Mouse (Mus musculus) MEL (cell line): ENCODE results near the gene Slc39a13. TPM values are rescaled to one million over a fixed set of nuclear protein-coding genes. Genes with fewer than 3 reads are reported as not detected.

Source experiments
- DNase-seq: peaks from one replicate; pipeline ENCODE4 v3.0.0; 2011; ENCODE audit warnings: low read depth, low spot score
- H3K27ac ChIP-seq: 2 replicates; pipeline ENCODE4 v1.5.1; 2012; ENCODE audit warnings: low read depth, mild to moderate bottlenecking, control low read depth, low read length, moderate library complexity; ENCODE audit not compliant: control insufficient read depth
- H3K27me3 ChIP-seq, 2 experiments: fragments of 150-350 bp in 1 of 2; sonication (generic) in 1 of 2; 2 replicates each; pipeline ENCODE4 v1.6.1; 2012; ENCODE audit warnings: low read length in 2 of 2, mild to moderate bottlenecking in 2 of 2, improper control_type of control experiment in 1 of 2, moderate library complexity in 1 of 2; ENCODE audit not compliant: insufficient read depth in 2 of 2, control insufficient read depth in 1 of 2
- H3K36me3 ChIP-seq, 2 experiments: 2 replicates each; pipeline ENCODE4 v1.6.1; 2012 to 2014; ENCODE audit warnings: low read length in 2 of 2, improper control_type of control experiment in 1 of 2, inconsistent platforms in 1 of 2, mild to moderate bottlenecking in 1 of 2; ENCODE audit not compliant: insufficient read depth in 2 of 2, control insufficient read depth in 1 of 2
- H3K4me1 ChIP-seq, 2 experiments: fragments of 150-350 bp in 1 of 2; sonication (generic) in 1 of 2; 2 replicates each; pipeline ENCODE4 v1.6.1; 2012; ENCODE audit warnings: low read length in 2 of 2, improper control_type of control experiment in 1 of 2, mild to moderate bottlenecking in 1 of 2; ENCODE audit not compliant: insufficient read depth in 2 of 2, control insufficient read depth in 1 of 2
- H3K4me3 ChIP-seq, 2 experiments: fragments of 150-350 bp in 1 of 2; sonication (generic) in 1 of 2; 2 replicates each; pipeline ENCODE4 v1.5.1; 2012; ENCODE audit warnings: low read depth in 2 of 2, low read length in 2 of 2, mild to moderate bottlenecking in 2 of 2, moderate library complexity in 2 of 2, control low read depth in 1 of 2, improper control_type of control experiment in 1 of 2; ENCODE audit not compliant: control insufficient read depth in 1 of 2, insufficient read depth in 1 of 2
- H3K79me2 ChIP-seq: 2 replicates; pipeline ENCODE4 v1.6.1; 2012; ENCODE audit warnings: mild to moderate bottlenecking, low read length, moderate library complexity; ENCODE audit not compliant: control insufficient read depth, poor library complexity, insufficient read depth
- H3K9ac ChIP-seq: 2 replicates; pipeline ENCODE4 v1.6.1; 2012; ENCODE audit warnings: low read depth, mild to moderate bottlenecking, control low read depth, low read length, moderate library complexity; ENCODE audit not compliant: control insufficient read depth, poor library complexity, severe bottlenecking
- H3K9me3 ChIP-seq: fragments of 150-350 bp; sonication (generic); replicated peaks from 2 replicates; pipeline ENCODE4 v1.6.1; 2012; ENCODE audit warnings: mild to moderate bottlenecking, low read length, improper control_type of control experiment, moderate library complexity; ENCODE audit not compliant: insufficient read depth
- BHLHE40 ChIP-seq: IDR thresholded peaks from 2 replicates; pipeline ENCODE4 v1.6.1; 2012; ENCODE audit warnings: low read depth, mild to moderate bottlenecking, inconsistent platforms, low read length, improper control_type of control experiment, borderline replicate concordance
- CHD2 ChIP-seq: IDR thresholded peaks from 2 replicates; pipeline ENCODE4 v1.6.1; 2011; ENCODE audit warnings: low read length, improper control_type of control experiment
- CTCF ChIP-seq, 3 experiments: IDR thresholded peaks in 2 of 3; conservative IDR thresholded peaks in 1 of 3; 2 replicates each; pipeline ENCODE4 v1.5.1; 2011 to 2012; ENCODE audit warnings: low read length in 3 of 3, low read depth in 2 of 3, mild to moderate bottlenecking in 2 of 3, improper control_type of control experiment in 1 of 3, inconsistent platforms in 1 of 3, mixed read lengths in 1 of 3, moderate library complexity in 1 of 3; ENCODE audit not compliant: control insufficient read depth in 1 of 3, insufficient read depth in 1 of 3, poor library complexity in 1 of 3, severe bottlenecking in 1 of 3
- ELF1 ChIP-seq: IDR thresholded peaks from 2 replicates; pipeline ENCODE4 v1.6.1; 2014; ENCODE audit warnings: low read depth, mild to moderate bottlenecking, inconsistent platforms, low read length, improper control_type of control experiment, moderate library complexity
- EP300 ChIP-seq, 2 experiments: IDR thresholded peaks; 2 replicates each; pipeline ENCODE4 v1.6.1; 2011; ENCODE audit warnings: improper control_type of control experiment in 2 of 2, low read length in 2 of 2, low read depth in 1 of 2, mild to moderate bottlenecking in 1 of 2
- ETS1 ChIP-seq: IDR thresholded peaks from 2 replicates; pipeline ENCODE4 v1.6.1; 2012; ENCODE audit warnings: low read depth, mild to moderate bottlenecking, inconsistent platforms, low read length, improper control_type of control experiment, moderate library complexity
- GABPA ChIP-seq: IDR thresholded peaks from 2 replicates; pipeline ENCODE4 v1.6.1; 2012; ENCODE audit warnings: low read depth, mild to moderate bottlenecking, inconsistent platforms, low read length, improper control_type of control experiment, moderate library complexity
- JUND ChIP-seq: IDR thresholded peaks from 2 replicates; pipeline ENCODE4 v1.6.1; 2011; ENCODE audit warnings: low read depth, mild to moderate bottlenecking, improper control_type of control experiment, low read length
- KAT2A ChIP-seq: conservative IDR thresholded peaks from 2 replicates; pipeline ENCODE4 v1.6.1; 2012; ENCODE audit warnings: low read depth, low read length, improper control_type of control experiment, inconsistent platforms
- MAX ChIP-seq: IDR thresholded peaks from 2 replicates; pipeline ENCODE4 v1.6.1; 2011; ENCODE audit warnings: low read length, improper control_type of control experiment
- MAZ ChIP-seq: IDR thresholded peaks from 2 replicates; pipeline ENCODE4 v1.6.1; 2012; ENCODE audit warnings: low read depth, mild to moderate bottlenecking, inconsistent platforms, low read length, improper control_type of control experiment
- MYB ChIP-seq: IDR thresholded peaks from 2 replicates; pipeline ENCODE4 v1.6.1; 2011; ENCODE audit warnings: mild to moderate bottlenecking, low read depth, low read length, improper control_type of control experiment
- NELFE ChIP-seq: IDR thresholded peaks from 2 replicates; pipeline ENCODE4 v1.6.1; 2011; ENCODE audit warnings: low read depth, low read length, improper control_type of control experiment
- POLR2A ChIP-seq, 2 experiments: IDR thresholded peaks; 2 replicates each; pipeline ENCODE4 v1.6.1; 2011 to 2012; ENCODE audit warnings: low read length in 2 of 2, mild to moderate bottlenecking in 2 of 2, control low read depth in 1 of 2, improper control_type of control experiment in 1 of 2, low read depth in 1 of 2, moderate library complexity in 1 of 2; ENCODE audit not compliant: control insufficient read depth in 1 of 2, insufficient read depth in 1 of 2, poor library complexity in 1 of 2
- POLR2AphosphoS5 ChIP-seq: IDR thresholded peaks from 2 replicates; pipeline ENCODE4 v1.6.1; 2012; ENCODE audit warnings: low read depth, borderline replicate concordance, mild to moderate bottlenecking, inconsistent platforms, low read length, moderate library complexity, mixed read lengths
- RAD21 ChIP-seq: IDR thresholded peaks from 2 replicates; pipeline ENCODE4 v1.6.1; 2011; ENCODE audit warnings: mild to moderate bottlenecking, low read depth, low read length, improper control_type of control experiment
- RCOR1 ChIP-seq: IDR thresholded peaks from 2 replicates; pipeline ENCODE4 v1.6.1; 2012; ENCODE audit warnings: low read depth, mild to moderate bottlenecking, inconsistent platforms, low read length, improper control_type of control experiment
- SIN3A ChIP-seq: IDR thresholded peaks from 2 replicates; pipeline ENCODE4 v1.6.1; 2012; ENCODE audit warnings: low read length, improper control_type of control experiment, inconsistent platforms
- TAL1 ChIP-seq: IDR thresholded peaks from 2 replicates; pipeline ENCODE4 v1.6.1; 2012; ENCODE audit warnings: mild to moderate bottlenecking, inconsistent platforms, low read length, moderate library complexity, mixed read lengths
- TBP ChIP-seq: IDR thresholded peaks from 2 replicates; pipeline ENCODE4 v1.8.0; 2011; ENCODE audit warnings: low read depth, low read length, improper control_type of control experiment
- UBTF ChIP-seq: IDR thresholded peaks from 2 replicates; pipeline ENCODE4 v1.6.1; 2012; ENCODE audit warnings: low read depth, mild to moderate bottlenecking, inconsistent platforms, low read length, improper control_type of control experiment, moderate library complexity, borderline replicate concordance; ENCODE audit not compliant: insufficient read depth
- USF1 ChIP-seq: IDR thresholded peaks from 2 replicates; pipeline ENCODE4 v1.6.1; 2014; ENCODE audit warnings: low read depth, mild to moderate bottlenecking, inconsistent platforms, low read length, improper control_type of control experiment, moderate library complexity
- ZC3H11A ChIP-seq: IDR thresholded peaks from 2 replicates; pipeline ENCODE4 v1.6.1; 2012; ENCODE audit warnings: low read depth, mild to moderate bottlenecking, inconsistent platforms, low read length, improper control_type of control experiment
- ZKSCAN1 ChIP-seq: IDR thresholded peaks from 2 replicates; pipeline ENCODE4 v1.6.1; 2012; ENCODE audit warnings: low read depth, mild to moderate bottlenecking, inconsistent platforms, low read length, improper control_type of control experiment, moderate library complexity
- ZMIZ1 ChIP-seq: IDR thresholded peaks from 2 replicates; pipeline ENCODE4 v1.6.1; 2012; ENCODE audit warnings: low read depth, mild to moderate bottlenecking, inconsistent platforms, low read length, improper control_type of control experiment, moderate library complexity
- ZNF384 ChIP-seq: IDR thresholded peaks from 2 replicates; pipeline ENCODE4 v1.6.1; 2012; ENCODE audit warnings: low read depth, mild to moderate bottlenecking, inconsistent platforms, low read length, improper control_type of control experiment
- polyA plus RNA-seq, 2 experiments: library from polyadenylated mRNA; stranded (reverse) in 1 of 2; unstranded in 1 of 2; fragments of >175 nt in 1 of 2; fragments of >200 nt in 1 of 2; gene quantifications; 2 replicates each; pipeline versions ENCODE4 v1.2.1 to v1.2.4; 2012; ENCODE audit warnings: low replicate concordance in 2 of 2, low read depth in 1 of 2; ENCODE audit not compliant: insufficient read length in 2 of 2, insufficient read depth in 1 of 2, missing spikeins in 1 of 2
- total RNA-seq: library from RNA; depleted of rRNA; stranded (reverse); fragments of 300-350 nt; gene quantifications from 2 replicates; pipeline ENCODE4 v1.2.3, GENCODE M21; 2012

The Slc39a13 gene
- total and polyA plus RNA-seq, 3 experiments: 9.4 to 19.1 TPM; not detected in 1

DNA sequence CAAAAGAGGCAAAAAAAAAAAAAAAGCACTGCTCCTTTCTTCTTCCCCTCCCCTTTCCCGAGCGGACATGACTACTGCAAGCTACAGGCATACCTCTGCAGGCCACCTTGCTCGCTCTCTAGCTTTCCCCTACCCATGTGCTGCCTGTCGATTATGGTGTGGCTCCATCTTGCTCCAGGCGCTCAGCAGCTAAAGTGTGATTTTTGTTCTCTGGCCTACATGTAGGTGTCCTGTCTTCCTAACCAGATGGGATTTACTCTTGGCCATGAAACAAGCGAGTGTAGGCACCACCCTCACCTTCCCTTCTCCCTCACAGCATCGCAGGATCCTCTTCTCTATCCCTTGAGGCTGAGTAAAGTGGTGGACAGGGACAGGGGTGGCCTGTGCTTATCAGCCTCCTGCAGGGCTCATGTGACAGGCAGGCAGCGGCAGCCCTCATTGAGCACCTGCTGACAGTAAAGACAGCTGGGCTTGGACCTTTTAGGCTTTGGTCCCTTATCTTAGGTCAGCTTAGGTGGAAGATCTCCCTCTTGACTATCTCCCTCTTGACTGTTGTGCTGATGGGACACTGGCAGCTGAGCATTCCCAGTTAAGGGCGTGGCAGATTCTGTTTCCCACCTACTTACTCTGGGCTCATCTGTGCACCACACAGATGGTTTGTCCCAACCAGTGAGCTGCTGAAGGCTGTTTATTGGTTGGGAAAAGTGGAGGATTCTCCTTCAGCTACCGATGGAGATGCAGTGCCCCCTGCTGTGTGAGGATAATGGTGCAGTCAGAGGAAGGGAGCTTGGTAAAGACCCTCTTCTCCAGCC is 9.5 kb downstream of the Slc39a13 start (continued):
- no peak for TF ChIP-seq ZKSCAN1
- TF ChIP-seq GABPA: no peak
- TF ChIP-seq USF1: peak; percentile 42; the same call in 1 of the 2 replicates
- 0 out of 4 replicates have a peak, but pooled peaks of 1 of the 2 experiments have one; percentile 15 for TF ChIP-seq EP300 (IDR thresholded peaks at IDR 0.05; ENCODE audit: low read depth in 1 of 2, low read length in 2 of 2)
- no peak for TF ChIP-seq POLR2AphosphoS5
- TF ChIP-seq CTCF (IDR thresholded peaks at IDR 0.05 in 2 of 3, conservative IDR thresholded peaks at IDR 0.05 in 1 of 3; ENCODE audit: control insufficient read depth in 1 of 3, insufficient read depth in 1 of 3, low read depth in 2 of 3, low read length in 3 of 3, poor library complexity in 1 of 3, severe bottlenecking in 1 of 3): peak; percentile 48 to 71 (median 51)
- TF ChIP-seq UBTF: no peak
- peak; percentile 42 for TF ChIP-seq RAD21
- 0 out of 2 replicates have a peak, but pooled peaks have one; percentile 18 for TF ChIP-seq ZC3H11A
- no peak for TF ChIP-seq MAX
- TF ChIP-seq MAZ: no peak
- TF ChIP-seq CHD2: no peak
- TF ChIP-seq POLR2A (IDR thresholded peaks at IDR 0.05; ENCODE audit: control insufficient read depth in 1 of 2, insufficient read depth in 1 of 2, low read depth in 1 of 2, low read length in 2 of 2, poor library complexity in 1 of 2): peak in 1 of 2 experiments; percentile 18; a peak in 1 of 4 replicates

- Histone ChIP-seq H3K4me1 (peaks cover 0 to 3% of the 10 kb centered on the region in 2 experiments; a peak in 1 of 4 replicates), H3K27ac (no peak overlapping the region), H3K79me2 (peaks cover 10% of the 10 kb centered on the region), H3K9me3 (no peaks in the 10 kb centered on the region), H3K36me3 (peaks cover 2% of the 10 kb centered on the region in 2 experiments; a peak in 3 of 4 replicates), H3K4me3 (no peak overlapping the region), H3K27me3 (no peaks in the 10 kb centered on the region), H3K9ac (no peak overlapping the region)
- TF ChIP-seq ZNF384: no peak
- TF ChIP-seq JUND: no peak
- TF ChIP-seq RAD21: no peak
- TF ChIP-seq POLR2A (IDR thresholded peaks at IDR 0.05; ENCODE audit: control insufficient read depth in 1 of 2, insufficient read depth in 1 of 2, low read depth in 1 of 2, low read length in 2 of 2, poor library complexity in 1 of 2): peak in 1 of 2 experiments; percentile 1; a peak in 1 of 4 replicates
- TF ChIP-seq BHLHE40: no peak
- DNase-seq: no peak
Observed at GRCm38 (mm10) chr2:91059376-91059775, 10.8 kb downstream of the Slc39a13 start.

DNA sequence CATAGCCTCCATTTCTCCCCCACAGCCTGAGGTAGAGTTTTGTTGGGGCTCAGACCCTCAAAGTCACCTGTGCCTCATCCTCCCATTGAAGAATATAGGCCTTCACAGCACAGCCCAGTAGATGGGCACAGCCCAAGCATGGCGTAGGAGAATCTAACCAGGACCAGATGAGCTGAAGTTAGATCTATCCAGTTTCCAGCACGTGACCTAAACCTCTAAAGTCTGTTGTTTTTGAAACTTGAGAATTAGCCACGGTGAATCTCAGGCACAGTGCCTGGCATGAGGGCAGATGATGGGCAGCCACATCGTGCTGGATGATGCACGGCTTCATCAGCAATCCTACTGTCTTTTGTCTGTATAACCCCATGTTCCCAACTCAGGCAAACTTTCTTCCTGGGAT is 11.8 kb downstream of the Slc39a13 start:
- Histone ChIP-seq H3K27me3 (no peaks in the 10 kb centered on the region), H3K79me2 (peaks cover 14% of the 10 kb centered on the region), H3K4me3 (no peak overlapping the region), H3K4me1 (peaks cover 0 to 3% of the 10 kb centered on the region in 2 experiments; a peak in 1 of 4 replicates), H3K9me3 (no peaks in the 10 kb centered on the region), H3K36me3 (peaks cover 2% of the 10 kb centered on the region in 2 experiments; a peak in 3 of 4 replicates), H3K27ac (no peak overlapping the region), H3K9ac (no peak overlapping the region)
- no peak for DNase-seq
- TF ChIP-seq CTCF (IDR thresholded peaks at IDR 0.05 in 2 of 3, conservative IDR thresholded peaks at IDR 0.05 in 1 of 3; ENCODE audit: control insufficient read depth in 1 of 3, insufficient read depth in 1 of 3, low read depth in 2 of 3, low read length in 3 of 3, poor library complexity in 1 of 3, severe bottlenecking in 1 of 3): no peak
- TF ChIP-seq RCOR1: no peak
- TF ChIP-seq POLR2AphosphoS5: no peak
- no peak for TF ChIP-seq ZMIZ1
- no peak for TF ChIP-seq TAL1
- TF ChIP-seq GABPA: no peak
- TF ChIP-seq ELF1: no peak
- no peak for TF ChIP-seq MYB
- no peak for TF ChIP-seq KAT2A
- TF ChIP-seq SIN3A: no peak
- TF ChIP-seq TBP: no peak
- no peak for TF ChIP-seq NELFE
- TF ChIP-seq ETS1: no peak
- no peak for TF ChIP-seq ZC3H11A
- no peak for TF ChIP-seq ZNF384
- TF ChIP-seq RAD21: no peak
- no peak for TF ChIP-seq POLR2A (IDR thresholded peaks at IDR 0.05; ENCODE audit: control insufficient read depth in 1 of 2, insufficient read depth in 1 of 2, low read depth in 1 of 2, low read length in 2 of 2, poor library complexity in 1 of 2)
